Mouse (Mus musculus) inflammation-experienced regulatory T-cells (primary cell): ENCODE data around the gene AA986860. TPM values are rescaled to one million over a fixed set of nuclear protein-coding genes. Genes with fewer than 3 reads are reported as not detected.

ENCODE experiments used
- polyA plus RNA-seq, 2 experiments: library from polyadenylated mRNA; unstranded; fragments of 100-300 nt; shearing (Covaris generic); gene quantifications; one replicate each; pipeline ENCODE4 v1.2.1; 2017

AA986860 gene
- polyA plus RNA-seq: under 1 TPM; 0.36 to 0.50 TPM

GRCm38 (mm10) chr1:130731741-130732337 lies at the start of gene AA986860:
AA986860 (plus strand) TSS chr1:130731976.

GRCm38 (mm10) chr1:130715561-130716217 lies 16.1 kb upstream of the AA986860 start, which contains the start of gene Gm29427:
Gm29427 (minus strand) TSS chr1:130715799.

GRCm38 (mm10) chr1:130717291-130717871 lies 14.4 kb upstream of the AA986860 start, which contains the start of gene Yod1:
Yod1 (plus strand) TSS chr1:130717327.

GRCm38 (mm10) chr1:130729153-130729552 lies 2.6 kb upstream of the AA986860 start, which contains the start of gene Pfkfb2:
Pfkfb2 (minus strand) TSS chr1:130729253.

Other genes with a start within 250 kb of the AA986860 start
- gene Zp3r, start 102.4 kb upstream of the AA986860 start, polyA plus RNA-seq: under 1 TPM in 1 of 2 experiments, not detected in 1; 0.23 TPM
- under 1 TPM in 1 of 2 experiments, not detected in 1; 0.12 TPM for gene C4bp, start 70.3 kb upstream of the AA986860 start, polyA plus RNA-seq
- gene Gm29427, start 16.2 kb upstream of the AA986860 start, polyA plus RNA-seq: not detected
- 1 to 10 TPM; 5.1 to 5.6 TPM for gene Yod1, start 14.6 kb upstream of the AA986860 start, polyA plus RNA-seq
- 10 to 100 TPM in 1 of 2 experiments, 1 to 10 TPM in 1; 6.4 to 10.8 TPM for gene Pfkfb2, start 2.7 kb upstream of the AA986860 start, polyA plus RNA-seq
- under 1 TPM; 0.24 to 0.29 TPM for gene Fcamr, start 68.9 kb downstream of the AA986860 start, polyA plus RNA-seq
- 1 to 10 TPM in 1 of 2 experiments, under 1 TPM in 1; 0.73 to 3.3 TPM for gene Pigr, start 94.7 kb downstream of the AA986860 start, polyA plus RNA-seq
- 10 to 100 TPM in 1 of 2 experiments, 1 to 10 TPM in 1; 8.0 to 29.2 TPM for gene Fcmr, start 133.7 kb downstream of the AA986860 start, polyA plus RNA-seq
- gene Il24, start 155.5 kb downstream of the AA986860 start, polyA plus RNA-seq: not detected
- not detected for gene Il20, start 179.5 kb downstream of the AA986860 start, polyA plus RNA-seq
- gene Il19, start 208.1 kb downstream of the AA986860 start, polyA plus RNA-seq: not detected